Mouse (Mus musculus) kidney, adult 2 months (tissue): ENCODE measurements at regions not wholly inside any gene's neighbourhood (a gene's known extent, or its start where the extent isn't known, plus 50 kb on each side); places are given as distances from the start of the nearest gene placed in this dataset.

Experiments used
- CTCF ChIP-seq: fragments of 200-500 bp; conservative IDR thresholded peaks from 2 replicates; pipeline ENCODE4 v1.5.1; 2011; ENCODE audit warnings: low read depth, mild to moderate bottlenecking, control low read depth, low read length, moderate library complexity, mixed read lengths; ENCODE audit not compliant: insufficient read depth, insufficient read length
- POLR2A ChIP-seq: fragments of 200-500 bp; IDR thresholded peaks from one replicate; pipeline ENCODE4 v1.6.1; 2011; ENCODE audit warnings: low read depth, low read length, control low read depth

- TF ChIP-seq CTCF (no peak), POLR2A (no peak)
Measured at GRCm38 (mm10) chr3:39857214-39857839, 673.8 kb upstream of the Intu start.
